Mouse (Mus musculus): Measurements from ENCODE around the gene Cyb5rl. TPM values are rescaled to one million over a fixed set of nuclear protein-coding genes. Genes with fewer than 3 reads are reported as not detected.

Cyb5rl gene
- polyA plus RNA-seq, 1 experiment from 2014 or later = 15.0 TPM

GRCm38 (mm10) chr4:107056088-107056487 lies 10.7 kb upstream of the Cyb5rl start:
- H3K4me1 ChIP-seq (replicated peaks; ENCODE audit: insufficient read depth, low read length) = no peaks in the 10 kb centered on the region
- 80% methylated on average over 3 of the region's 3 CpGs for WGBS
- H3K27ac ChIP-seq = no peak overlapping the region
- H3K27me3 ChIP-seq (ENCODE audit: insufficient read depth, low read length) = no peaks in the 10 kb centered on the region
- DNase-seq (ENCODE audit: low spot score) (peak; percentile 21), ATAC-seq (replicated peaks; ENCODE audit: low FRiP score, low read depth) (no peak)
- H3K4me3 ChIP-seq (replicated peaks; ENCODE audit: low read depth, low read length) = no peak overlapping the region
- no peak for TF ChIP-seq CTCF (IDR thresholded peaks at IDR 0.05; ENCODE audit: low read depth)
- no peak overlapping the region for H3K4me2 ChIP-seq (ENCODE audit: low read length)
- peaks cover 44% of the 10 kb centered on the region for H3K36me3 ChIP-seq (ENCODE audit: insufficient read depth, low read length)
- no peak overlapping the region for H3K9ac ChIP-seq (ENCODE audit: low read depth, low read length)
- no peaks in the 10 kb centered on the region for H3K9me3 ChIP-seq (replicated peaks; ENCODE audit: low read length)

- Histone ChIP-seq H3K27me3 (ENCODE audit: insufficient read depth, low read length) (no peaks in the 10 kb centered on the region), H3K4me3 (replicated peaks; ENCODE audit: low read depth, low read length) (no peak overlapping the region), H3K27ac (no peak overlapping the region), H3K9ac (ENCODE audit: low read depth, low read length) (no peak overlapping the region), H3K9me3 (replicated peaks; ENCODE audit: low read length) (no peaks in the 10 kb centered on the region), H3K4me2 (ENCODE audit: low read length) (no peak overlapping the region), H3K36me3 (ENCODE audit: insufficient read depth, low read length) (peaks cover 61% of the 10 kb centered on the region), H3K4me1 (replicated peaks; ENCODE audit: insufficient read depth, low read length) (no peaks in the 10 kb centered on the region)
- 88% methylated on average over 5 of the region's 5 CpGs for WGBS
- ATAC-seq (replicated peaks; ENCODE audit: low FRiP score, low read depth) = no peak
- no peak for TF ChIP-seq CTCF (IDR thresholded peaks at IDR 0.05; ENCODE audit: low read depth)
- DNase-seq (ENCODE audit: low spot score) = no peak
These were observed 8.4 kb upstream of the Cyb5rl start for GRCm38 (mm10) chr4:107058346-107058745.

- no peaks in the 10 kb centered on the region for H3K9me3 ChIP-seq (replicated peaks; ENCODE audit: low read length)
- H3K9ac ChIP-seq (ENCODE audit: low read depth, low read length) = no peak overlapping the region
- no peak overlapping the region for H3K4me3 ChIP-seq (replicated peaks; ENCODE audit: low read depth, low read length)
- ATAC-seq (replicated peaks; ENCODE audit: low FRiP score, low read depth) = no peak
- H3K4me2 ChIP-seq (ENCODE audit: low read length) = no peak overlapping the region
- H3K27ac ChIP-seq = no peak overlapping the region
- no peak for TF ChIP-seq CTCF (IDR thresholded peaks at IDR 0.05; ENCODE audit: low read depth)
- no peak for DNase-seq (ENCODE audit: low spot score)
- H3K27me3 ChIP-seq (ENCODE audit: insufficient read depth, low read length) = no peaks in the 10 kb centered on the region
- peaks cover 66% of the 10 kb centered on the region for H3K36me3 ChIP-seq (ENCODE audit: insufficient read depth, low read length)
- H3K4me1 ChIP-seq (replicated peaks; ENCODE audit: insufficient read depth, low read length) = no peaks in the 10 kb centered on the region
- WGBS = 72% methylated on average over 6 of the region's 6 CpGs
These were observed 8.0 kb upstream of the Cyb5rl start for GRCm38 (mm10) chr4:107058781-107059180.

- 83% methylated on average over 4 of the region's 4 CpGs for WGBS
- no peaks in the 10 kb centered on the region for H3K9me3 ChIP-seq (replicated peaks; ENCODE audit: low read length)
These were observed 5.2 kb upstream of the Cyb5rl start for GRCm38 (mm10) chr4:107061560-107061959.

DNA sequence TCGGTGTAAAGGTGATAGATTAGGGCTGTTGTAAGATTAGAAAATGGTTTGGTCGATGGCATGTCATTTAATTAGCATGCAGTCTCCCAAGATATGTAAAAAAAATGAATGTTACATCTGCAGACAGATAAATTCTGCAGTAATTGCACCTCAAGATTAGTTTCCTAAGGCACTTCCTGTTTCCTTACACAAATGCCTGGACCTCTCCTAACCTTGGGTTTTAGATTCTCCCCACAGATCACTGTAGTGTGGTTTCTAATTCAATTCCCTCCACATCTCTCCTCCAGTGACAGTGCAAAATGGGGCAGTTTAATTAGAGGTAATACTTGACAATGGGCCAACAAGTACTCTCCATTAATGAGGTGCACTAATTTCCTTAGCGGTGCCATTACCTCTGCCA lies 3.6 kb upstream of the Cyb5rl start:
- no peak overlapping the region for H3K4me2 ChIP-seq (ENCODE audit: low read length)
- peaks cover 57% of the 10 kb centered on the region for H3K36me3 ChIP-seq (ENCODE audit: insufficient read depth, low read length)
- TF ChIP-seq CTCF (IDR thresholded peaks at IDR 0.05; ENCODE audit: low read depth) = no peak
- H3K27me3 ChIP-seq (ENCODE audit: insufficient read depth, low read length) = no peaks in the 10 kb centered on the region
- H3K4me3 ChIP-seq (replicated peaks; ENCODE audit: low read depth, low read length) = no peak overlapping the region
- WGBS = 87% methylated on average over 3 of the region's 3 CpGs
- no peaks in the 10 kb centered on the region for H3K9me3 ChIP-seq (replicated peaks; ENCODE audit: low read length)
- no peak for ATAC-seq (replicated peaks; ENCODE audit: low FRiP score, low read depth)
- no peak for DNase-seq (ENCODE audit: low spot score)
- no peak overlapping the region for H3K9ac ChIP-seq (ENCODE audit: low read depth, low read length)
- H3K4me1 ChIP-seq (replicated peaks; ENCODE audit: insufficient read depth, low read length) = peaks cover 9% of the 10 kb centered on the region; the same call in 1 of the 2 replicates
- no peak overlapping the region for H3K27ac ChIP-seq

More at GRCm38 (mm10) chr4:107061560-107061959, 5.2 kb upstream of the Cyb5rl start:
- Histone ChIP-seq H3K27me3 (ENCODE audit: insufficient read depth, low read length) (no peaks in the 10 kb centered on the region), H3K4me3 (replicated peaks; ENCODE audit: low read depth, low read length) (no peak overlapping the region), H3K4me1 (replicated peaks; ENCODE audit: insufficient read depth, low read length) (peaks cover 9% of the 10 kb centered on the region; the same call in 1 of the 2 replicates), H3K4me2 (ENCODE audit: low read length) (no peak overlapping the region), H3K36me3 (ENCODE audit: insufficient read depth, low read length) (peaks cover 71% of the 10 kb centered on the region), H3K9ac (ENCODE audit: low read depth, low read length) (no peak overlapping the region), H3K27ac (no peak overlapping the region)
- ATAC-seq (replicated peaks; ENCODE audit: low FRiP score, low read depth) = no peak
- DNase-seq (ENCODE audit: low spot score) = no peak
- TF ChIP-seq CTCF (IDR thresholded peaks at IDR 0.05; ENCODE audit: low read depth) = no peak

DNA sequence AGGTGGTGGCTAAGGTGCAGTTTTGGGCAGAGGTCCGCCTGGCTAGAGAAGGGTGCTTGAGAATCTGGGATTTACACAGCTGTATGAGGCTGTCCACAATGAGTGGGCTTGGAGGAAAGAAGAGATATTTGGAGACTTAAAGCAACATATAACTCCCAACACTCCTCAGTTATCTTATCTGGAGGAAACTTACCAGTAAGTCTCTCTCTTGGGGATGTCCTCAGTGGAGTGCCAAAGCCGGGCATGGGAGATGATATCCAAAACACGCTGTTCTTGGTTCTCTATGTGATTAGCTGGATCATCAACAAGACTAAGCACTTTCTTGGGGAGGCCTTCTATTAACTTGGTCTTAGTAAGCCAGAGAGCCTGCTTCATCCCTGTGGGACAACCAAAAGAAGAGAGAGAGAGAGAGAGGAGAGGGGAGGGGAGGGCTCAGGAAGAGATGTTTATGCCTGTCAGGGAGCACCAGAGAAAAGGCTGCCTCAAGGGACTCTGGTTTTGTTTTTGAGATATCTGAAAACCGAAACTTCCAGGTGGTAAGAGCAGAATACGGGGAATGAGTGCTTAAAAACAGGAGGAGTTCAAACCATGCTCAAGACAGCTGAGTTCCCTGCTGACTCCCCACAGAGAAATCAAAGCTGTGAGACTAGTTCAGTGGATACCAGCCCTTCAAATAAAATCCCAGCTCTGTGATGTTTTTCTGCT lies 2.2 kb upstream of the Cyb5rl start:
- Histone ChIP-seq H3K9me3 (replicated peaks; ENCODE audit: low read length) (no peaks in the 10 kb centered on the region), H3K27me3 (ENCODE audit: insufficient read depth, low read length) (no peaks in the 10 kb centered on the region), H3K27ac (no peak overlapping the region), H3K36me3 (ENCODE audit: insufficient read depth, low read length) (peaks cover 47% of the 10 kb centered on the region), H3K4me1 (replicated peaks; ENCODE audit: insufficient read depth, low read length) (peaks cover 9% of the 10 kb centered on the region; the same call in 1 of the 2 replicates), H3K9ac (ENCODE audit: low read depth, low read length) (no peak overlapping the region), H3K4me3 (replicated peaks; ENCODE audit: low read depth, low read length) (no peak overlapping the region), H3K4me2 (ENCODE audit: low read length) (no peak overlapping the region)
- TF ChIP-seq CTCF (IDR thresholded peaks at IDR 0.05; ENCODE audit: low read depth) = no peak
- DNase-seq (ENCODE audit: low spot score) (no peak), ATAC-seq (replicated peaks; ENCODE audit: low FRiP score, low read depth) (no peak)
- WGBS = 87% methylated on average over 5 of the region's 5 CpGs
